In the genomic region with DNA sequence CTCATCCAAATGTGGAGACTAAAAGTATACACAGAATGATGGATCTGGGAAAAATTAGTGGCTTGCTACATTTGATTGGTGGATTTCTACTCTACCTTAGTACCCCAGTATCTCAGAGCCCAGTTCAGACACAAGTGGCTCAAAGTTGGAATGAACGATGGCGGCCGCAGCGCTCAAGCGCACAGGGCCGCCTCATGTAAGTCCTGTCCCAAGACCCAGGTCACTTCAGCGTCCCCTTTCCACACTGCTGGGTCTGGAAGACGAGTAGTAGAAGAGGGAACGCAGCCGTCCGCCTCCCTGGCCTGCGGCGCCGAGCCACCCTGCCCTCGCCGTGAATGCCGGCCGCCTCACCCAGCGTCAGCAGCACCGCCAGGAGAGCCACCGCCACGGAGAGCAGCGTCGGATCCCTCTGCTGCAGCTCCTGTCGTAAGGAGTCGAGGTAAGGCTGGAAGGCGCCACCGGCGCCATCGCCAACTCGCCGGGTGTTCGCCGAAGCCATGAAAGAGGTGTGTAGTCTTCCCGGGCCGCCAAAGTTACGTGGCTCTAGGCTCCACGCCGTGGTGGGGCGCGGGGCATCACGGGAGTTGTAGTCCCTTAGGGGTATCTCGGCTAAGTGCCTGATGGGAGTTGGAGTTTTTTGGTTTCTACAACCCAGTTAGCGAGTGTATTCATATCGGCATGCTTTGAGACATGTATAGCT, we compare ENCODE assay signal across 8 mouse cellular contexts. TPM values are rescaled to one million over a fixed set of nuclear protein-coding genes. Genes with fewer than 3 reads are reported as not detected.
A peak's percentile ranks its signal among the peaks of the same experiment; 100 is the strongest.
DNase-seq lines count a peak whose midpoint lies in the region; ATAC-seq and TF ChIP-seq lines count a peak whose summit lies in the region.

A gene (minus strand): TSS at position 577 of the 700 bp plus-strand sequence.

- H3K36me3 ChIP-seq in E14TG2a.4 (ENCODE audit: insufficient read depth, low read length) = peaks cover 35% of the 10 kb centered on the region
- peaks cover 23% of the 10 kb centered on the region for H3K36me3 ChIP-seq in forebrain, embryonic 12.5 days (replicated peaks)
- peaks cover 24% of the 10 kb centered on the region for H3K36me3 ChIP-seq in heart, postnatal 0 days (replicated peaks; ENCODE audit: control insufficient read depth, insufficient read depth, low read length)
- peaks cover 9% of the 10 kb centered on the region; the same call in 1 of the 2 replicates for H3K36me3 ChIP-seq in liver, embryonic 16.5 days (ENCODE audit: control insufficient read depth, insufficient read depth)
- peaks cover 24% of the 10 kb centered on the region for H3K36me3 ChIP-seq in neural tube, embryonic 13.5 days
- peaks cover 3% of the 10 kb centered on the region for H3K36me3 ChIP-seq in testis, adult 2 months (ENCODE audit: control insufficient read depth, insufficient read depth, low read length)

- TF ChIP-seq EP300 in heart, postnatal 0 days (IDR thresholded peaks at IDR 0.05; ENCODE audit: low read depth) = no peak

- H3K4me2 ChIP-seq in forebrain, embryonic 12.5 days = peak within 1 kb of the TSS; percentile 64
- peak within 1 kb of the TSS; percentile 68 for H3K4me2 ChIP-seq in heart, postnatal 0 days (ENCODE audit: low read depth, low read length)
- H3K4me2 ChIP-seq in liver, embryonic 16.5 days (ENCODE audit: low read depth, low read length) = peak within 1 kb of the TSS; percentile 84
- peak within 1 kb of the TSS; percentile 58 for H3K4me2 ChIP-seq in neural tube, embryonic 13.5 days

- under 1% methylated on average over 45 of the region's 45 CpGs for WGBS in forebrain, embryonic 12.5 days
- WGBS in heart, postnatal 0 days = under 1% methylated on average over 45 of the region's 45 CpGs
- WGBS in liver, embryonic 16.5 days (ENCODE audit: insufficient replicate concordance) = under 1% methylated on average over 45 of the region's 45 CpGs
- WGBS in neural tube, embryonic 13.5 days = under 1% methylated on average over 45 of the region's 45 CpGs

- no peak for TF ChIP-seq CTCF in E14TG2a.4 (conservative IDR thresholded peaks at IDR 0.05; ENCODE audit: low read length)
- no peak for TF ChIP-seq CTCF in heart, postnatal 0 days (IDR thresholded peaks at IDR 0.05; ENCODE audit: low read depth)
- no peak for TF ChIP-seq CTCF in testis, adult 2 months (IDR thresholded peaks at IDR 0.05; ENCODE audit: control insufficient read depth, insufficient read depth, insufficient replicate concordance, low read depth, low read length)

- peak within 1 kb of the TSS; percentile 87 for H3K27ac ChIP-seq in forebrain, embryonic 12.5 days
- H3K27ac ChIP-seq in heart, postnatal 0 days (ENCODE audit: low read depth) = peak within 1 kb of the TSS; percentile 82
- H3K27ac ChIP-seq in liver, embryonic 16.5 days (ENCODE audit: low read length) = 0 out of 2 replicates have a peak within 1 kb of the TSS, but pooled peaks have one; percentile 58
- peak within 1 kb of the TSS; percentile 85 for H3K27ac ChIP-seq in neural tube, embryonic 13.5 days (replicated peaks)
- peak within 1 kb of the TSS; percentile 54 for H3K27ac ChIP-seq in testis, adult 2 months (ENCODE audit: control insufficient read depth, insufficient read depth, low read depth, low read length)

- H3K27me3 ChIP-seq in E14TG2a.4 (ENCODE audit: insufficient read depth, low read length) = no peaks in the 10 kb centered on the region
- H3K27me3 ChIP-seq in forebrain, embryonic 12.5 days = no peaks in the 10 kb centered on the region
- no peaks in the 10 kb centered on the region for H3K27me3 ChIP-seq in heart, postnatal 0 days (ENCODE audit: control insufficient read depth, insufficient read depth, low read length)
- H3K27me3 ChIP-seq in liver, embryonic 16.5 days (ENCODE audit: control insufficient read depth, insufficient read depth, low read depth, low read length) = no peaks in the 10 kb centered on the region
- no peaks in the 10 kb centered on the region for H3K27me3 ChIP-seq in neural tube, embryonic 13.5 days
- no peaks in the 10 kb centered on the region for H3K27me3 ChIP-seq in testis, adult 2 months (ENCODE audit: control insufficient read depth, insufficient read depth, low read length)

- DNase-seq in c-Kit-positive CD71-positive TER-119-positive erythroid progenitor cells, embryonic 14.5 days (ENCODE audit: low spot score) = peak; percentile 89
- DNase-seq in heart, postnatal 0 days (ENCODE audit: low spot score) = peak; percentile 90
- DNase-seq in kidney, postnatal 4 days = peak; percentile 96 to 97

- peak; percentile 99 for ATAC-seq in forebrain, embryonic 12.5 days (ENCODE audit: low FRiP score)
- ATAC-seq in heart, postnatal 0 days (ENCODE audit: insufficient read depth, low read depth) = peak; percentile 99
- peak; percentile 97 for ATAC-seq in liver, embryonic 16.5 days (ENCODE audit: low read depth)
- peak; percentile 98 for ATAC-seq in neural tube, embryonic 13.5 days (ENCODE audit: low read depth)

- peaks cover 6% of the 10 kb centered on the region for H3K9me3 ChIP-seq in E14TG2a.4 (ENCODE audit: low read length)
- H3K9me3 ChIP-seq in forebrain, embryonic 12.5 days = no peaks in the 10 kb centered on the region
- no peaks in the 10 kb centered on the region for H3K9me3 ChIP-seq in heart, postnatal 0 days (replicated peaks; ENCODE audit: control insufficient read depth, low read length)
- no peaks in the 10 kb centered on the region for H3K9me3 ChIP-seq in liver, embryonic 16.5 days (replicated peaks; ENCODE audit: control insufficient read depth, low read length)
- no peaks in the 10 kb centered on the region for H3K9me3 ChIP-seq in neural tube, embryonic 13.5 days

- H3K9ac ChIP-seq in forebrain, embryonic 12.5 days = peak within 1 kb of the TSS; percentile 89
- H3K9ac ChIP-seq in heart, postnatal 0 days (replicated peaks; ENCODE audit: low read depth, low read length) = peak within 1 kb of the TSS; percentile 71
- peak within 1 kb of the TSS; percentile 81 for H3K9ac ChIP-seq in liver, embryonic 16.5 days (ENCODE audit: low read depth, low read length)
- H3K9ac ChIP-seq in neural tube, embryonic 13.5 days = peak within 1 kb of the TSS; percentile 84

- peak; percentile 87 for TF ChIP-seq POLR2A in testis, adult 2 months (IDR thresholded peaks at IDR 0.05; ENCODE audit: control insufficient read depth, low read depth, low read length)

- peaks cover 15% of the 10 kb centered on the region for H3K4me1 ChIP-seq in E14TG2a.4 (replicated peaks; ENCODE audit: low read depth, low read length)
- peaks cover 9% of the 10 kb centered on the region for H3K4me1 ChIP-seq in forebrain, embryonic 12.5 days
- no peaks in the 10 kb centered on the region for H3K4me1 ChIP-seq in heart, postnatal 0 days (ENCODE audit: control insufficient read depth, insufficient read depth)
- peaks cover 13% of the 10 kb centered on the region; the same call in 1 of the 2 replicates for H3K4me1 ChIP-seq in liver, embryonic 16.5 days (ENCODE audit: control insufficient read depth, low read depth, low read length)
- peaks cover 10% of the 10 kb centered on the region for H3K4me1 ChIP-seq in neural tube, embryonic 13.5 days (replicated peaks)
- no peaks in the 10 kb centered on the region for H3K4me1 ChIP-seq in testis, adult 2 months (ENCODE audit: control insufficient read depth, insufficient read depth, low read length)

- peak within 1 kb of the TSS; percentile 91 for H3K4me3 ChIP-seq in E14TG2a.4 (replicated peaks; ENCODE audit: low read length)
- H3K4me3 ChIP-seq in forebrain, embryonic 12.5 days (replicated peaks) = peak within 1 kb of the TSS; percentile 91
- peak within 1 kb of the TSS; percentile 66 for H3K4me3 ChIP-seq in heart, postnatal 0 days (ENCODE audit: low read depth, low read length)
- H3K4me3 ChIP-seq in liver, embryonic 16.5 days (ENCODE audit: low read depth, low read length) = peak within 1 kb of the TSS; percentile 86
- H3K4me3 ChIP-seq in neural tube, embryonic 13.5 days = peak within 1 kb of the TSS; percentile 72
- peak within 1 kb of the TSS; percentile 97 for H3K4me3 ChIP-seq in testis, adult 2 months (ENCODE audit: control insufficient read depth, low read depth, low read length)

RNA-seq across cellular contexts. Expression of the gene that starts here (rescaled TPM):
- 50.3 and 50.9 TPM in 2 replicates for polyA plus RNA-seq in forebrain, embryonic 12.5 days (2016; fragmentation: Nextera tagmentation; extraction: Ambion mirVana)
- 33.5 and 35.6 TPM in 2 replicates for total RNA-seq in heart, postnatal 0 days (2014; rRNA removed; ENCODE audit: low replicate concordance)
- 29.4 and 30.2 TPM in 2 replicates for polyA plus RNA-seq in heart, postnatal 0 days (2015; fragmentation: Nextera tagmentation; extraction: Ambion mirVana)
- polyA plus RNA-seq in liver, embryonic 16.5 days (2015; fragmentation: Nextera tagmentation; extraction: Ambion mirVana) = 16.9 and 17.2 TPM in 2 replicates
- 51.5 and 56.3 TPM in 2 replicates for polyA plus RNA-seq in neural tube, embryonic 13.5 days (2015; fragmentation: Nextera tagmentation; extraction: Ambion mirVana)
- polyA plus RNA-seq in testis, adult 2 months (2012; rRNA removed) = 41.1 and 42.6 TPM in 2 replicates

Comparison
In these comparisons a context has a peak if more than half of its experiments do, and no peak if none do; other contexts are left out.
1. Peak in every context shown above with its lines: DNase-seq, ATAC-seq, H3K4me3 ChIP-seq and H3K27ac ChIP-seq.